Mouse (Mus musculus): ENCODE measurements around the gene Kirrel3. TPM values are rescaled to one million over a fixed set of nuclear protein-coding genes. Genes with fewer than 3 reads are reported as not detected.
A peak's percentile ranks its signal among the peaks of the same experiment; 100 is the strongest.

The Kirrel3 gene
- polyA plus RNA-seq, 1 experiment from 2014 or later: 50.1 TPM

- 59% methylated on average over 9 of the region's 9 CpGs for WGBS
- no peak overlapping the region for H3K4me3 ChIP-seq
- H3K9ac ChIP-seq: no peak overlapping the region
- no peaks in the 10 kb centered on the region for H3K9me3 ChIP-seq
- H3K27ac ChIP-seq (replicated peaks): no peak overlapping the region
- 0 out of 2 replicates have a peak, but pooled peaks cover 4% of the 10 kb centered on the region for H3K4me1 ChIP-seq (replicated peaks)
- no peaks in the 10 kb centered on the region for H3K27me3 ChIP-seq
- H3K36me3 ChIP-seq: no peaks in the 10 kb centered on the region
- ATAC-seq (ENCODE audit: low FRiP score, low read depth): no peak
- H3K4me2 ChIP-seq: no peak overlapping the region
These were observed 371.9 kb downstream of the Kirrel3 start for GRCm38 (mm10) chr9:34857575-34857974.

GRCm38 (mm10) chr9:34858071-34858470 is 372.4 kb downstream of the Kirrel3 start:
- H3K27ac ChIP-seq (replicated peaks): no peak overlapping the region
- no peak overlapping the region for H3K4me3 ChIP-seq
- 81% methylated on average over 10 of the region's 10 CpGs for WGBS
- ATAC-seq (ENCODE audit: low FRiP score, low read depth): no peak
- H3K9me3 ChIP-seq: no peaks in the 10 kb centered on the region
- H3K9ac ChIP-seq: no peak overlapping the region
- H3K4me1 ChIP-seq (replicated peaks): 0 out of 2 replicates have a peak, but pooled peaks cover 4% of the 10 kb centered on the region
- H3K36me3 ChIP-seq: no peaks in the 10 kb centered on the region
- no peaks in the 10 kb centered on the region for H3K27me3 ChIP-seq
- no peak overlapping the region for H3K4me2 ChIP-seq

GRCm38 (mm10) chr9:34860934-34861333 is 375.2 kb downstream of the Kirrel3 start:
- H3K9ac ChIP-seq: no peak overlapping the region
- whole genome bisulfite sequencing: 36% methylated on average over 4 of the region's 4 CpGs
- H3K9me3 ChIP-seq: no peaks in the 10 kb centered on the region
- no peaks in the 10 kb centered on the region for H3K27me3 ChIP-seq
- H3K4me3 ChIP-seq: no peak overlapping the region
- no peak overlapping the region for H3K4me2 ChIP-seq
- H3K36me3 ChIP-seq: no peaks in the 10 kb centered on the region
- H3K27ac ChIP-seq (replicated peaks): no peak overlapping the region
- H3K4me1 ChIP-seq (replicated peaks): 0 out of 2 replicates have a peak, but pooled peaks cover 4% of the 10 kb centered on the region
- ATAC-seq (ENCODE audit: low FRiP score, low read depth): 0 out of 2 replicates have a peak, but pooled peaks have one; percentile 35

- Histone ChIP-seq H3K36me3 (no peaks in the 10 kb centered on the region), H3K4me3 (no peak overlapping the region), H3K4me1 (replicated peaks) (0 out of 2 replicates have a peak, but pooled peaks cover 4% of the 10 kb centered on the region), H3K9me3 (no peaks in the 10 kb centered on the region), H3K9ac (no peak overlapping the region), H3K27me3 (no peaks in the 10 kb centered on the region), H3K4me2 (no peak overlapping the region), H3K27ac (replicated peaks) (no peak overlapping the region)
- 53% methylated on average over 2 of the region's 2 CpGs for WGBS
- no peak for ATAC-seq (ENCODE audit: low FRiP score, low read depth)
These were observed 376.1 kb downstream of the Kirrel3 start for GRCm38 (mm10) chr9:34861775-34862174.

- ATAC-seq (ENCODE audit: low FRiP score, low read depth): no peak
These were observed 379.9 kb downstream of the Kirrel3 start for GRCm38 (mm10) chr9:34865606-34866005.

GRCm38 (mm10) chr9:34871316-34871966 is 385.7 kb downstream of the Kirrel3 start:
- Histone ChIP-seq H3K27me3 (no peaks in the 10 kb centered on the region), H3K36me3 (no peaks in the 10 kb centered on the region), H3K27ac (replicated peaks) (0 out of 2 replicates have a peak overlapping the region, but pooled peaks have one; percentile 9), H3K4me3 (no peak overlapping the region), H3K4me1 (replicated peaks) (peaks cover 21% of the 10 kb centered on the region), H3K9me3 (no peaks in the 10 kb centered on the region), H3K4me2 (no peak overlapping the region), H3K9ac (no peak overlapping the region)
- peak; percentile 42; the same call in 1 of the 2 replicates for ATAC-seq (ENCODE audit: low FRiP score, low read depth)
- 13% methylated on average over 15 of the region's 15 CpGs for WGBS

More at GRCm38 (mm10) chr9:34865606-34866005, 379.9 kb downstream of the Kirrel3 start:
- Histone ChIP-seq H3K4me3 (no peak overlapping the region), H3K9ac (no peak overlapping the region), H3K27me3 (no peaks in the 10 kb centered on the region), H3K4me2 (no peak overlapping the region), H3K27ac (replicated peaks) (no peak overlapping the region), H3K4me1 (replicated peaks) (peaks cover 12% of the 10 kb centered on the region; the same call in 1 of the 2 replicates), H3K9me3 (no peaks in the 10 kb centered on the region), H3K36me3 (no peaks in the 10 kb centered on the region)
- 79% methylated on average over 6 of the region's 6 CpGs for WGBS

- Histone ChIP-seq H3K9ac (no peak overlapping the region), H3K9me3 (no peaks in the 10 kb centered on the region), H3K4me3 (no peak overlapping the region), H3K27me3 (no peaks in the 10 kb centered on the region), H3K27ac (replicated peaks) (no peak overlapping the region), H3K36me3 (no peaks in the 10 kb centered on the region), H3K4me2 (no peak overlapping the region), H3K4me1 (replicated peaks) (peaks cover 12% of the 10 kb centered on the region)
- WGBS: 80% methylated on average over 6 of the region's 6 CpGs
- ATAC-seq (ENCODE audit: low FRiP score, low read depth): no peak
These were observed 389.5 kb downstream of the Kirrel3 start for GRCm38 (mm10) chr9:34875238-34875637.

GRCm38 (mm10) chr9:34877186-34877585 is 391.5 kb downstream of the Kirrel3 start:
- ATAC-seq (ENCODE audit: low FRiP score, low read depth): no peak
- Histone ChIP-seq H3K27ac (replicated peaks) (no peak overlapping the region), H3K4me2 (no peak overlapping the region), H3K4me1 (replicated peaks) (peaks cover 7% of the 10 kb centered on the region), H3K9ac (no peak overlapping the region), H3K4me3 (no peak overlapping the region), H3K9me3 (no peaks in the 10 kb centered on the region), H3K36me3 (no peaks in the 10 kb centered on the region), H3K27me3 (no peaks in the 10 kb centered on the region)
- WGBS: 68% methylated on average over 3 of the region's 3 CpGs

GRCm38 (mm10) chr9:34877799-34878198 is 392.1 kb downstream of the Kirrel3 start:
- Histone ChIP-seq H3K4me1 (replicated peaks) (peaks cover 11% of the 10 kb centered on the region), H3K27ac (replicated peaks) (no peak overlapping the region), H3K4me3 (no peak overlapping the region), H3K27me3 (no peaks in the 10 kb centered on the region), H3K4me2 (no peak overlapping the region), H3K36me3 (no peaks in the 10 kb centered on the region), H3K9ac (no peak overlapping the region), H3K9me3 (no peaks in the 10 kb centered on the region)
- 40% methylated on average over 3 of the region's 3 CpGs for WGBS
- no peak for ATAC-seq (ENCODE audit: low FRiP score, low read depth)

GRCm38 (mm10) chr9:34881750-34882149 is 396.1 kb downstream of the Kirrel3 start:
- no peak overlapping the region for H3K4me3 ChIP-seq
- 18% methylated on average over 5 of the region's 5 CpGs for WGBS
- H3K4me1 ChIP-seq (replicated peaks): peaks cover 16% of the 10 kb centered on the region
- no peak for ATAC-seq (ENCODE audit: low FRiP score, low read depth)
- H3K27ac ChIP-seq (replicated peaks): no peak overlapping the region
- H3K9me3 ChIP-seq: no peaks in the 10 kb centered on the region
- no peaks in the 10 kb centered on the region for H3K36me3 ChIP-seq
- H3K9ac ChIP-seq: no peak overlapping the region
- no peak overlapping the region for H3K4me2 ChIP-seq
- H3K27me3 ChIP-seq: no peaks in the 10 kb centered on the region

GRCm38 (mm10) chr9:34882211-34882610 is 396.5 kb downstream of the Kirrel3 start:
- Histone ChIP-seq H3K9ac (no peak overlapping the region), H3K9me3 (no peaks in the 10 kb centered on the region), H3K4me2 (no peak overlapping the region), H3K4me3 (no peak overlapping the region), H3K36me3 (no peaks in the 10 kb centered on the region), H3K4me1 (replicated peaks) (peaks cover 20% of the 10 kb centered on the region), H3K27me3 (no peaks in the 10 kb centered on the region), H3K27ac (replicated peaks) (no peak overlapping the region)
- WGBS: 7% methylated on average over 2 of the region's 2 CpGs
- 0 out of 2 replicates have a peak, but pooled peaks have one; percentile 21 for ATAC-seq (ENCODE audit: low FRiP score, low read depth)

- H3K9me3 ChIP-seq: no peaks in the 10 kb centered on the region
These were observed 397.4 kb downstream of the Kirrel3 start for GRCm38 (mm10) chr9:34883122-34883521.

More at GRCm38 (mm10) chr9:34883122-34883521, 397.4 kb downstream of the Kirrel3 start:
- H3K27ac ChIP-seq (replicated peaks): no peak overlapping the region
- no peak for ATAC-seq (ENCODE audit: low FRiP score, low read depth)
- WGBS: 15% methylated on average over 4 of the region's 4 CpGs
- no peak overlapping the region for H3K9ac ChIP-seq
- H3K36me3 ChIP-seq: no peaks in the 10 kb centered on the region
- no peak overlapping the region for H3K4me2 ChIP-seq
- peaks cover 29% of the 10 kb centered on the region for H3K4me1 ChIP-seq (replicated peaks)
- no peaks in the 10 kb centered on the region for H3K27me3 ChIP-seq
- no peak overlapping the region for H3K4me3 ChIP-seq
